Mouse (Mus musculus) telencephalon, adult 2 months (tissue): ENCODE measurements at regions not wholly inside any gene's neighbourhood (a gene's known extent, or its start where the extent isn't known, plus 50 kb on each side); places are given as distances from the start of the nearest gene placed in this dataset.
A peak's percentile ranks its signal among the peaks of the same experiment; 100 is the strongest.

Experiments
- DNase-seq: peaks from one replicate; pipeline ENCODE4 v3.0.0-alpha.2; 2011; ENCODE audit warnings: low read depth, low spot score

DNA sequence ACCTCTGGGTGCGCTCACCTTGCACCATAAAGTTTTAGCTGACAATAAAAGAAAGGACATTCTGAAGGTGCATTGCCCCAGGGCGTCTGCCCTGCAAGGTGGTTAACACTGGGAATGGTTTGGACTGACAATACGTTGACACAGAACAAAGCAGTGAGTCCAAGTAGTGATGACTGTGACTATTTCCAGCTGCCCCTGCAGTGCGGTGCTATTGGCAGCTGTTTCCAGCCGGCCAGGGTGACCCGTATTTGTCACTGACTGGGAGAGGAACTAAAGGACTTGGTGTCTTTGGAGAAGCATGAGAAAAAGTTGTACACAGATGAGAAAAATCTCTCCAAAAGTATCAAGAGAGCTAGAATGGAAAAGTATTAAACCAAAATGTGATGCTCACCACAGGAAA, 52.0 kb upstream of the Vtcn1 start:
- DNase-seq, result no peak

DNA sequence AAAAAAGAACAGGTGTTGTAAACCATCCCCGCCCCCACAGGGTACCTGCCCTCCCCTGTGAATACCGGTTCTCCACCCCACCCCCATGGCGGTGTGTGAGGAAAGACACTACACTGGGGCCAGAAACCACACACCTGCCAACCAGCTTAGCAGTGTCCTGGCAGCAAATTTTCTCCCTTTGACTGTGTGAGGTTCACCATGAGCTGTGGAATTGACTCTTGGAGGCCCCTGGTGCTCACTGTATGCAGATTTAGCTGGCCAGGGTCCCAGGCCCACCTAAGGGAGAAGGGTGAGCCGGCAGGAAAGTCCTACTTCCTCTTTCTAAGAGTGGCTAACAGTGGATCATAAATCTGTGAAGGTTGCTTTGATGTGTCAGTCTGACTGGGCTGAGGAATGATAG, 53.9 kb upstream of the Vtcn1 start:
- DNase-seq, result no peak

DNA sequence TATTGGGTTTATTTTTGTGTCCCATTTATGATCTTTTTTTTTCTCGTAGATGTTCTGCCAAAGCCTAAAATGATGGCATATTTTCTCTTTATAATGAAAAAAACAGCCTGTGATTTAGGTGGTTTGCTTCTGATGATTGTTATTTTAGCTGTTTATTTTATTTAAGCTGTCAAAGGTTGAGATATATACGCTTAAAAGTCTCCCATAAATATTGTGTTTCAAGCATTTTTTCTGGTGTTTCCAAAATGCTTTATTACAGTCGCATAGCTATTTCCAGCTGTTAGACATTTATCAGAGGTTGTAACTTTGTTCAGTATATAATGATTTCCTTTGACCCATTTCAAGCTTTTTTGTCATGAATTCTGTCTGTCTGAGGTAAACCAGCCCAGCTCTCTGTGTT, 54.4 kb upstream of the Vtcn1 start:
- DNase-seq, result no peak

DNA sequence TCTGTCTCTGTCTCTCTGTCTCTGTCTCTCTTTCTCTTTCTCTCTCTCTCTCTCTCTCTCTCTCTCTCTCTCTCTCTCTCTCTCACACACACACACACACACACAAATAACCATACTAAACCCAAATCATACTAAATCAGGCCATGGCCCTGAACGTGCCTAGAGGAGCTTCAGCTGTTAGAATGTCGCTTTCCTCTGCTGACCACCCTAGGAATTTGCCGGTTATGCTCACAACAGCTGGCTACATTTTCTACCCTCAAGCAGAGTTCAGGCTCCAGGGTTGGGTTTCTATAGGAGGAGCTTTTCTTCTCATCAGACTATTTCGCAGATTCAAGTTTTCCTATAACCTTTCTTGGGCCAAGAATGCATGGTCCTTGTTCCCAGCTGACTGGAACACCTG, 56.1 kb upstream of the Vtcn1 start:
- no peak for DNase-seq

DNA sequence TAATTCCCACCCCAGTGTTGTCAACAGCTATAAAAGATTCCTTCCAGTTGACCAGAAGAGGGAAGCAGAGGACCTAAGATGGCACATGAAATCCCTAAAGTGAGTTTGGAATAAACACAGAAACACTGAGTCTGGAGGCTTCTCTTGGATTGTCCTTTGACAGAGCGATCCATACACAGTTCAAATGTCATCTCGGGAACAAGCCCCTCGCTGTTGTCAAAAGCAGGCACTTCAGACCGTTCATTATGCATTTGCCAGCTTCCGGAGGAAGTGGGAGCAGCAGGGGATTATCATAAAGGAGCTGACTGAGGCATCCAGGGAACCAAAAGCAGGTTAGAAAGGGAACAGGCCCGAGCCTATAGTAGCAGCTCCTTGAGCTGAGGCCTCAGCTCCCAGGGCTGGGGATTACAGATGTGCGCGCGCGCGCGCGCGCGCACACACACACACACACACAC, 57.1 kb upstream of the Vtcn1 start:
- peak; percentile 50 for DNase-seq

DNA sequence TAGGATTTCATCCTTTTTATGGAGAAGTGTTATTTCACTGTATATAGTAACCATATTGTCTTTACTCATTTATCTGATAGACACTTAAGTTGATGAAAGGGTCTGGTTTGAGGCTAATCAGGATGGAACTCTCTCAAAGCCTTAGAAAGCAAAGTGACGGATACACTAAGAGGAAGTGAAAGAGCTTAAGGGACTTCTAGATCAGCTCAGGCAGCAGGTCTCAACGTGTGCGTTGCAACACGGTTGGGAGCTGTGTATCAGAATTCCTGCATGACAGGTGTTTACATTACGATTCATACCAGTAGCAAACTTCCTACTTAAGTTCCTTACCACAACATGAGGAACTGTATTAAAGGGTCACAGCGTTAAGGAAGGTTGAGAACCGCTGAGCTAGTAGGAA, 59.9 kb upstream of the Vtcn1 start:
- DNase-seq, result no peak

DNA sequence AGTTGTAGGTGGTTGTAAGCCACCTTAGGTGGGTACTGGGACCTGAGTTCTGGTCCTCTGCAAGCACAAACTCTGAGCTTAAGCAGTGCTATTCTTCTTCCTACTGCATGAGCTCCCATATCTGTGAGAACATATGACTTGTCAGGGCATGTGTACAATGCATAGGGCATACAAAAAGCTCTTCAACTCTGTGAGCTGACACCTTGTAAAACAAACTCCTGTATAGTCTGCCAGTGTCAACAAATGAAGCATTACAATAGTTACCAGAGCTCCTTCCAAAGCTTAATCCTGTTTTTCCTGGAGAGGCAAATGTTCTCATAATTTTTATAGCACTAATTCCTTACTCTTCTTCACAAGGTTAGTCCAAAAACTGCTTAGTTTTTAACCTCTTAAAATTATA, 62.4 kb upstream of the Vtcn1 start:
- DNase-seq, result no peak

DNA sequence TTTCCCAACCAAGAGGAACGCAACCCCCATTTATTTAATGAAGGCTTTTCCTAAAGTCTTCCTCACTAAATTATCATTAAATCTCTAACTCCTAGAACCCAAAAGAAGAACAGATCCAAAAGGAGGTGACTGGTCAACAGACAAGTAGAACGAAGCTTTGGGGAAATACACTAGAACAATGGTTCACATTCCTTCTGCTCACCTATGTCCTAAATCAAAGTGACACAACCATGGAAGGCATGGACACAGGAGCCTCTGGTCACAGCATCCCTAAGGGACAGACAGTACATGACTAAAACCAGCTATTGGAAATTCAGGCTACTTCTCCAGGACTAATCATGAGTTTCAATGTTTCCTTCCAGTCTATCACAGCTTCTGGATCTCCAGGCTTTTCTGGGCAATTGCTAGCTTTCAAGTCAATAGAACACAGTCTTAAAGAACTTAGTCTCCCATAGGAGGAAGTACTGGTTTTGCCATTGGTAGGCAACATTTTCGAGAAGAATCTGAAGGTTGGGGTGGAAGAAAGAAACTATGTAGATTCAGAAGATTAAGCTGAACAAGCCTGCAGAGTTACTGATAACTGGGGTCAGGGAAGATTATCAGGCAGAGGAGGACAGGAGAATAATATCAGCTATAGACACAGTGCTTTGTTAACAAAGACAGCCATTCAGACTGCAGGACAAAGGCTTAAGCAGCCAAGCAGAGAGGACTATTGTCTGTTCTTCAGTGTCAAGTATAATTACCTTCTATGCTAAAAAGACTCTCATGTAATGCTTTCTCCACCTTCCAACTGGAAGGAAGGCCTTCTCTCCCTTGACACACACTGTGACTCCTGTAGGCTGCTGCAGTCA, 65.9 kb upstream of the Vtcn1 start:
- DNase-seq, result no peak

DNA sequence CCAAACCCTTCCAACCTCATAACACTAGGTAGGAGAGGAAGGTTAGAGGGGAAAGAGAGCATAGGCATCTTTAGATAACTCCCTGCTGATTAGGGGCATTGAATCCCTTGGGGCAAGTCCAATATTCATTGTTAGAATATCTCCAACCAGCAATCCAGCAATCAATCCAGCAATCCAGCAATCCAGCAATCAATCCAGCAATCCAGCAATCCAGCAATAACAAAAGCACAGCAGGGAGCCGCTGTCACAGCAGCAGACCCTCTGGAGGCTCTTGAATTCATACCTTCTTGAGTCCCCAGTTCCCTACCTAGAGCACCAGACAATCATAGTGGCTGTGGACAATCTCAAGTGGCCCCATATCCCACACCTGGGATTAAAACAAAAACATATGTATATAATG, 69.4 kb upstream of the Man1a2 start:
- no peak for DNase-seq

DNA sequence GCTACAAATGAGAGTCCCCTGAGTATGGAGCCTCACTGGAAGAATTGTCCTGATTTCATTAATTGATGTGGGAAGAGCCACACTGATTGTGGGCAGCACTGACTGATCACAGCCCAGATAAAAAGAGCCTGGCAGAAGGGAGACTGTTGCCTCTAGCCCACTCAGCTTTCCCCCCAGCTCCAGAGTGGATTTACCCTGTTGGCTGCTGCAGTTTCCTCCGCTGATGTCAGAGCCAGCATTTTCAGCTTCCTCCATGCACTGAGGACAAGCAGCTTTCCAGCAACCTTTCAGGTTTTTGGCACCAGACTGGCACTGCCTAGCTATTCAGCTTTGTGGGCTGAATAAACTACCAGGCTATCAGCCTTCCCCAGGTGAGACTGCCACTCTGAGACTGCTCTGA, 65.9 kb upstream of the Man1a2 start:
- no peak for DNase-seq

DNA sequence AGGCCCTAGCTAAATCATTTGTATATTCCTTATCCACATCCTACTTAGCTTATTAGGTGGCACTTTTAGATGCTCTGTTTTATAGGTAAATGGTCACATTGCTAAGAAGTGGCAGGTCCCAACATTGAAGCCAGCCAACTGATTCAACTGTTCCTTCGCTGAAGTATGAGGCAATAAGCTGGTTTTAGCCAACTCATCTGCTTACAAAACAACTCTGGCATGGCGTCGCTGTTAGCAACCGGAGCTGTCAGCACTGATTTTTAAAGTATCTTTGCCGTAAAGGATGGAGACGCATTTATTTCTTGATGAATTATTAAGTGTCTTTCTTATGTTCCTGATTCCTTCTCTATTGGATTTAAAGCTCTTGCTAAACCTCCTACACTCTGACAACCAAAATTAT, 63.4 kb upstream of the Man1a2 start:
- DNase-seq, result no peak

DNA sequence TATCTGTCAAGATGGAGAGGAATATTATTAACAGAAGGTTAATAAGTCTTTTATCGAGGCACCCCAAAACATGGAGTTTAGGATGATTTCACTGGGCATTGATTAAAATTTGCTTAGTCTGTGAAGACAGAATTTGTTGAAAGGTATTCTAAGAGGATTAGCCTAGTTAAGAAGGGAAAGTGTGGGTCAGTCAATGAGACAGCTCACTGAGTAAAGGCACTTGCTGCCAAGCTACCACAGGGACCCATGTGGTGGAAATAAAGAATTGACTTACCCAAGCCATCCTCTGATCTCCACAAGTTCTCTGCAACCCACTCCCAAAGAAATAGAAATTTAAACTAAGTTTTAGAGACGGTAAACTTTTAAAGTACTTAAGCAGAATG, 63.0 kb upstream of the Man1a2 start:
- no peak for DNase-seq

DNA sequence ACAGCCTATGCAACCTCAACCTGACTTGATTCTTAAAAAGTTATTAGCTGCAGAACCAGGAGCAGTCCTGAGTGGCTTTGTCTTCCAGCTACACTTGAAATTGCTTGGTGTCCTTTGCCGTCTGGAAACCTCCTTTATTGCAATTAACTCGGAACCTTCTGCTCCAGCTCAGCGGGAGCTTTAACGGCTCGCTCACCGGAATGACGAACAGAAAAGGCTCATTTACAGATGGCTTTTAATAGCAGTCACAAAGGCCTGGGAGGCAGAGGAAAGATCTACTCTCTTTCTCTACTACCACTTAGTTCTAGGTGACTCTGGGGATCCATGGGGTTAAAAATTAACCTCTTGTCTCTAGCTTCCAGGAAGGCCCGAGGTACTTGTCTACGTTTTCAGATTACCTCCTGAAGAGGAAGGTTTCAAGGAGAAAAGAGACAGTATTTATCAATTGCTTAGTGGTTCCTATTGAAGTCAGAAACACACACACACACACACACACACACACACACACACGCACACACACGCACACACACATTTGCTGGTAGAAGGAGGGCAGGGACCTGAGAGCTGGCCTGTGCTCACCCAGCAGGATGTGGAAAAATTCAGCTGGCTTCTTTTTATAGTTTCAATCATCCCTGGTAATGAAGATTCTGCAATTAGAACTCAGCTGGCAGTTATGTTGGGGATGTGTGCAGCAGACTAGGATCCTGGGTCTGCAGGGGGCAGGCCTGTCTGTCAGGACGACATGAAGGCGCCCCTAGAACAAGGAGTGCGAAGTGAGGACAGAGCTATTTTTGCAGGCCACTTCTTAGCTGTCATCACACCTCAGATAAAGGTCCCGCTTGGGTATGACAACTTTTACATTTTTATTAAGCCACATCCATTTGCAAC, 62.4 kb upstream of the Man1a2 start:
- no peak for DNase-seq

DNA sequence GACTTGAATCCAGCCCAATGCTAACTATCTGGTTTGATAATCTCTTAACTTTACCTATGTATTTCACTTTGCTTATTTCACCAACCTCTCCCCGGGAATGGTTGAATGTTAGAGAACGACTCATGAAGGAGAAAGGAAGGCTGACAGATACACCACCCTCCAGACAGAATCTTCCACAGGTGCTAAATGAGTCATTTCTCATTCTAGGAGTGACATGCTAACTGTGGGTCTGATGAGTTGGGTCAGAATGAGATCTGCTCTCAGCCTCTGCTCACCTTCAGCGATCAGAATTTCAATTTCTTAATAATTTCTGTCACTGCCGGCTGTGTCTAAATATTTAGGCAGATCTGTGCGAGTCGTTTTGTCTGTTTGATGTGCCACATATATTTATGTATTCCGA, 52.4 kb upstream of the Man1a2 start:
- no peak for DNase-seq

DNA sequence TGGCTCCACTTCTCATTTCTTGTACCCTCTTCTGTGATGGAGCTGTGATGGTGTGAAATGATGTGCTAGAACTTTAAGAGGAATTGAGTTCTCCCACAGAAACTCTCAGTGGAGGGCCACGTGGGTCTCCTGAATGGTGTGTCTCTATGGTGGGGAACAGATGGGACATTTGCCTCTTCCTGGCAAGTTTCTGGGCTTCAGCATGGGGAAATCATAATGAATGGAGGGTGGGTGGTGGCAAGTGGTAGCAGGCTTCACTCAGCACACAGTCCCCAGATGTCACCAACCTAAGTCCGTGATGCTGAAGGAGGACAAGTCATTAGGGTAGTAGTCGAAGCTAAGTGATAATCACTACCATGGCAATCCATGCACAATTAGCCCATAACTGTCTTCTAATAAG, 51.2 kb upstream of the Man1a2 start:
- no peak for DNase-seq
